ENCODE assay signal across 8 mouse cellular contexts in the genomic region with DNA sequence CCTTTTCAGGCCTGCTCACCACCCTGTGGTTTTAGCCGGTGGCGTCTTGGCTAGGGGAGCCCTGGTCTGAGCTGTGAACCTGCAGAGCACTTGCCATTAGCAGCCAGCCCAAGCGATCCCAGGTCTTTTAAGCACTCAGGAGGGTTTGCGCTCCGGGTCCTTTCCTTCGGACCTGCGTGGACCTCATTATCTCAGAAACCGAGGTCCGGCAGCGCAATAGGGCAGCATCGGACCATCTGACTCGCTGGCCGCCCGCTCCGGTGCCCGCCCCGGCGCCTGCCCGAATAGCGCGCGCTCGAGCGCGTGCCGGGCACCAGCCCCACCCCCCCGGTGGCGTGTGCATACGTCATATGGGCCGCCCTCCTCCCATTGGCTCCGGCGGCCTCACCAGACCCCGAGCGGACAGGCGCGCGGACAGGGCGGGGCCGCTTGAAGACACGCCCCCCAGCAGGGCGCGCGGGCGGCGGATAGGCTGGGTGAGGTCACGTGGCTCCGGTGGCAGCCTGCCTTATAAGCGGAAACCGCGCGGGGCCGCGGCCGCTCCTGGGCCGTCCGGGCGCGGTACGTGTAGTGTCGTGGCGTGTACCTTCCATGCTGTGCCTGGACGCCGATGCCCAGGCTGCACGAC. TPM values are rescaled to one million over a fixed set of nuclear protein-coding genes. Genes with fewer than 3 reads are reported as not detected.
A peak's percentile ranks its signal among the peaks of the same experiment; 100 is the strongest.
DNase-seq lines count a peak whose midpoint lies in the region; ATAC-seq lines count a peak whose summit lies in the region.

Gene Insig1 (plus strand): TSS at position 536 of the 628 bp plus-strand sequence.

- H3K79me2 ChIP-seq in macrophage (ENCODE audit: inconsistent target): peaks cover 35% of the 10 kb centered on the region

- under 1% methylated on average over 52 of the region's 64 CpGs for WGBS in hindbrain, embryonic 16.5 days
- WGBS in macrophage (ENCODE audit: missing documents): 1% methylated on average over 64 of the region's 64 CpGs

- H3K9ac ChIP-seq in hindbrain, embryonic 16.5 days (ENCODE audit: low read depth, low read length): peak within 1 kb of the TSS; percentile 90

- H3K27me3 ChIP-seq in hindbrain, embryonic 16.5 days (replicated peaks; ENCODE audit: control insufficient read depth, insufficient read depth, low read length): no peaks in the 10 kb centered on the region

- peak; percentile 94 for ATAC-seq in hindbrain, embryonic 16.5 days

- DNase-seq in T-cell, adult 2 months (ENCODE audit: low spot score): peak; percentile 96
- peak; percentile 98 to 99 for DNase-seq in cerebellum, postnatal 36 days
- DNase-seq in gastrocnemius, adult 18-20 months (ENCODE audit: low spot score): peak; percentile 98
- DNase-seq in left cerebral cortex, adult 18-20 months (ENCODE audit: low spot score in 2 of 2): peak; percentile 98 to 99
- peak; percentile 99 for DNase-seq in right cerebral cortex, adult 18-20 months
- DNase-seq in urinary bladder, postnatal 10 days (ENCODE audit: low spot score): peak; percentile 94

- peaks cover 17% of the 10 kb centered on the region for H3K36me3 ChIP-seq in hindbrain, embryonic 16.5 days (ENCODE audit: control insufficient read depth, insufficient read depth, low read length)
- peaks cover 28% of the 10 kb centered on the region for H3K36me3 ChIP-seq in macrophage (ENCODE audit: inconsistent target)

- peak within 1 kb of the TSS; percentile 98 for H3K27ac ChIP-seq in hindbrain, embryonic 16.5 days (ENCODE audit: low read depth, low read length)
- H3K27ac ChIP-seq in macrophage: peak within 1 kb of the TSS; percentile 99

- H3K9me3 ChIP-seq in hindbrain, embryonic 16.5 days (ENCODE audit: control insufficient read depth, low read length): no peaks in the 10 kb centered on the region

- peaks cover 28% of the 10 kb centered on the region for H3K4me1 ChIP-seq in hindbrain, embryonic 16.5 days (ENCODE audit: control insufficient read depth, insufficient read depth, low read depth, low read length)

- peak within 1 kb of the TSS; percentile 91 for H3K4me3 ChIP-seq in hindbrain, embryonic 16.5 days (ENCODE audit: low read length)
- H3K4me3 ChIP-seq in macrophage (ENCODE audit: inconsistent target): peak within 1 kb of the TSS; percentile 74

- H3K4me2 ChIP-seq in hindbrain, embryonic 16.5 days (ENCODE audit: low read length): peak within 1 kb of the TSS; percentile 98

RNA-seq across cellular contexts. Expression of gene Insig1, which starts in this region (rescaled TPM):
- total RNA-seq in gastrocnemius, adult 18-20 months (2021): 10 to 100 TPM in 1 of 2 experiments, 1 to 10 TPM in 1; 8.4 to 11.4 TPM
- 76.9 and 79.5 TPM in 2 replicates for polyA plus RNA-seq in hindbrain, embryonic 16.5 days (2015; fragmentation: Nextera tagmentation; extraction: Ambion mirVana)
- 100 to 1,000 TPM in 1 of 2 experiments, 10 to 100 TPM in 1; 80.7 to 104 TPM for total RNA-seq in left cerebral cortex, adult 18-20 months (2021)
- total RNA-seq in macrophage (2018; cell fraction: chromatin; rRNA removed): 100 to 1,000 TPM in 19 of 26 experiments, 10 to 100 TPM in 7; 51.9 to 414 (median 129) TPM
- 100 to 1,000 TPM in 19 of 26 experiments, 10 to 100 TPM in 7; 63.8 to 293 (median 134) TPM for total RNA-seq in macrophage (2018; cell fraction: cytosol; rRNA removed)
- 100 to 1,000 TPM in 23 of 26 experiments, 10 to 100 TPM in 3; 77.3 to 406 (median 214) TPM for total RNA-seq in macrophage (2018; cell fraction: nucleus; rRNA removed)
- polyA plus RNA-seq in macrophage (2018): 37.8 to 108 TPM (median 89.9 TPM) in 3 replicates

Comparison
In these comparisons a context has a peak if more than half of its experiments do, and no peak if none do; other contexts are left out.
1. Peak in every context shown above with its lines: DNase-seq, ATAC-seq, H3K4me3 ChIP-seq and H3K27ac ChIP-seq.
2. RNA of gene Insig1 (total RNA-seq): 80.7 to 104 TPM in left cerebral cortex, adult 18-20 months; 8.4 to 11.4 TPM in gastrocnemius, adult 18-20 months; every median in the first group is over 4 times any median in the second.